Mouse (Mus musculus) telencephalon, adult 2 months (tissue): ENCODE results near the gene C87436.

Experiments
- DNase-seq: peaks from one replicate; pipeline ENCODE4 v3.0.0-alpha.2; 2011; ENCODE audit warnings: low read depth, low spot score

The C87436 gene

GRCm38 (mm10) chr6:86509866-86510200, 71.7 kb downstream of the C87436 start:
- DNase-seq = no peak

DNA sequence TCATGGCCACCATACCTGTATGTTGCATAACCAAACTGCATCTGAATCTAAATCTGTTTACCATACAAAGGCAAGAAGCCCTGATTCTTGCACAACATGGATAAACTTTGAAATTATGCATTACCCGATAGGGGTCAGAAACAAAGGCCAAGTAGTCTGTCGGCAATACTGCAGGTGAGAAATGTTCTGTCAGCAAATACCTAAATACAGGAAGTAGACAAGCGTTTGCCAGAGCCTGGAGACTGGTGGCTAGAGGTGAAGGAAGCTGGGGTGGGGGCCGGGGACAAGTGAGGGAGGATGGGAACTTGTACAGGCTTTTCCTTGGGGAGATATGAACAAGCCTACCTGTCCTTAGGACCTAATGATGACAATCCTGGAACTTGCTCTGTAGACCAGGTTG, 72.8 kb downstream of the C87436 start:
- no peak for DNase-seq

DNA sequence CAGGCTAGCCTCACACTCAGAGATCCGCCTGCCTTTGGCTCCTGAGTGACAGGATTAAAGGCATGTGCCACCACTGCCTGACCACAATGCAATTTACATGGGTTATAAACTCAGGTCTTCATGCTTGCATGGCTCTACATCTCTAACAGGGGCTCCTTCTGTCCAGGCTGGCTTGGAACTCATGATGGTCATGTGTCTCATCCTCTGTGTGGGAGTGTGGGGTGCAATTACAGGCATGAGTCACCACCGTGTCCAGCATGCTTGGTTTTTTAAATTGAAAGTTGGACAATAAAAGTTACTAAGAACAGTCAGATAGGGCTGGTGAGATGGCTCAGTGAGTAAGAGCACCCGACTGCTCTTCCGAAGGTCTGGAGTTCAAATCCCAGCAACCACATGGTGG, 75.1 kb downstream of the C87436 start:
- DNase-seq = no peak

DNA sequence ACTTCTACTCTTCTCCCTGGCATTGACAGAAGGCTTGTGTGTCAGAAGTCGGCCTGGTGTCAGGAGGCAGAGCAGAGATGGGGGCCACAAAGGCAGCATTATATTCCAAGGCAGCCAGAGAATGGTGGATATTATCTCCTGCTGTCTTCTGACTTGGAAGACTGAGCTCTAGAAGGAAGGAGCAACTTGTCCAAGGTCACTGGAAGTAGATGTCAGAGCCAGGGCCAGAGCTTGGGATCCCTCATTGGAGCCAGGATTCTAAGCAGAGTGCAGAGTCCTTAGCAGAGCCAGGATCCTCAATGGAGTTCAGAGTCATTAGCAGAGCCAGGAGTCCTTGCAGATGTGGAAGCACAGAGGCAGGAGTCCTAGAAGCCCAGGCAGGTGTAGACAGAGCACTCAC, 77.8 kb downstream of the C87436 start:
- no peak for DNase-seq

- no peak for DNase-seq
Observed at GRCm38 (mm10) chr6:86519767-86520345, 81.7 kb downstream of the C87436 start.

DNA sequence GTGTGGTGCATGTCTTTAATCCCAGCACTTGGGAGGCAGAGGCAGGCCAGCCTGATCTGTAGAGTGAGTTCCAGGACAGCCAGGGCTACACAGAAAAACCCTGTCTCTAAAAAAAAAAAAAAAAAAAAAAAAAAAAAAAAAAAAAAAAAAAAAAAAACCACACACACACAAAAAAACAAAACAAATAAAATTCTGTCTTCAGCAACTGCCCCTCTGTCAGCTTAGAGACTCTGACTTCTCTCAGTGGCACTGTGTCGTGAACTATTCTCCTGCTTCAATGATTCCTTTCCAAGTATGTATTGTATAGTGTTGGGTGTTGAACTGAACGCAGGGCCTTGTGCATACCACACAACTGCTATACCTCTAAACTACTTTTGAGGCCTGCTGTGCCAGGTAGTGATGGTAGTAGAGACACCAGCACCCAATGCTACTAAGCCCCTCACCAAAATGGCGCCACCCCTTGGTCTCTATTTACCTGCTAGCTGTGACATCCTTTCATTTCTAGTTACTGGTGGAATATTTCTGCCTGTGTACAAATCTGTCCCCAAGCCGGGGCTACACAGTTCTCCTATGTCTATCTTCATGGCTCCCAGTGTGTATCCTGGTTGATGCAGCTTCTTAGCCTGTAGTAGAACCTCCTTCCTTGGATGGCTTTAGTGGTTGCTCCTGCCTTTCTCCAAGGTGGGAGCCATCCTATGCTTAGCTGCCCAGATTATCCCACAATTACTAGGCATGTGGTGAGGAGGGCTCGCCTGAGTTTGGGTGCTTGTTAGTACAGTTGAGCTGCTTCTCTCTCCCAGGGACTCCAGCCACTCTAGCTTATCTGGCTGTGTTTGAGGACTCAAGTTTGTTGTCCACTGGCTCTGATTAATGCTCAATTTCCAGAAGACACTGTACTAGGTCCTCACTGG, 84.1 kb downstream of the C87436 start:
- no peak for DNase-seq
